Mouse (Mus musculus): ENCODE measurements at regions not wholly inside any gene's neighbourhood (a gene's known extent, or its start where the extent isn't known, plus 50 kb on each side); places are given as distances from the start of the nearest gene placed in this dataset.

DNA sequence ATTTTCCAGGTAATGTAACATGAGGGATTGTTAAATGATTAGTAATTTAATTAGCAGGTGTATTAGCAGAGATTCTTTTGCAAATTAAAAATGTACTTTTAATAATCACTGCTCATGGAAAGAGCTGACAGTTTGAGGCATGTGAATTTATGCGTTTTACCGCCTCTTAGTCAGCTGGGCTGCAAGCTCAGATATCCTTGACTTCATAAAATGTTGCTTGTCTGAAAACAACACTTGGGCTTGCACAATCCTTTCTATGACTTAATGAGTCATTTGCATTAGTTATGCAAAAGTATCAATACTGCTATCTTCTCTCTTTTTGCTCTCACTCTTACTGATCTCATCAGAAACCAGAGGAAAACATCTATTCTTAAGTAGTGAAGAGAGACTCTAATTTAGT is 571.3 kb upstream of the Pdzrn3 start:
- TF ChIP-seq CTCF (IDR thresholded peaks at IDR 0.05; ENCODE audit: insufficient read depth, low read length) (no peak), POLR2A (IDR thresholded peaks at IDR 0.05; ENCODE audit: borderline replicate concordance, extremely low read depth, low read depth, low read length) (no peak)
